In genomic region chr1:136661939-136662563, GRCm38 (mm10) we compare ENCODE assay signal across 10 mouse cellular contexts. TPM values are rescaled to one million over a fixed set of nuclear protein-coding genes. Genes with fewer than 3 reads are reported as not detected.
DNase-seq lines count a peak whose midpoint lies in the region; ATAC-seq lines count a peak whose summit lies in the region.
"Had no signal": no experiment of that assay in that cellular context is flagged by ENCODE, and none has a peak within 500 bp of the region (broad histone marks: within the 10 kb centered on the region; RNA-seq: fewer than 3 reads in every experiment).

No protein-coding gene starts in this region.

- peak overlapping the region; percentile 60 for H3K27ac ChIP-seq in embryonic facial prominence, embryonic 10.5 days (replicated peaks)
- peak overlapping the region; percentile 74 for H3K27ac ChIP-seq in limb, embryonic 12.5 days
- H3K27ac ChIP-seq in neural tube, embryonic 12.5 days, result no peak overlapping the region
- H3K27ac ChIP-seq: kidney, postnatal 0 days had no signal

- no peaks in the 10 kb centered on the region for H3K27me3 ChIP-seq in embryonic facial prominence, embryonic 10.5 days (replicated peaks; ENCODE audit: low read depth, poor library complexity, severe bottlenecking)
- no peaks in the 10 kb centered on the region for H3K27me3 ChIP-seq in limb, embryonic 12.5 days
- no peaks in the 10 kb centered on the region for H3K27me3 ChIP-seq in neural tube, embryonic 12.5 days (replicated peaks)

- H3K36me3 ChIP-seq in embryonic facial prominence, embryonic 10.5 days (replicated peaks), result no peaks in the 10 kb centered on the region
- H3K36me3 ChIP-seq in limb, embryonic 12.5 days, result no peaks in the 10 kb centered on the region
- H3K36me3 ChIP-seq in neural tube, embryonic 12.5 days, result no peaks in the 10 kb centered on the region
- H3K36me3 ChIP-seq: G1E had no signal

- no peak overlapping the region; the same call in 1 of the 2 replicates for H3K4me2 ChIP-seq in limb, embryonic 12.5 days
- peak overlapping the region; percentile 24 for H3K4me2 ChIP-seq in neural tube, embryonic 12.5 days (replicated peaks)

- no peak for ATAC-seq in limb, embryonic 12.5 days (ENCODE audit: insufficient number of reproducible peaks, insufficient read depth, low FRiP score, low TSS enrichment, low read depth)
- no peak for ATAC-seq in neural tube, embryonic 12.5 days (ENCODE audit: low FRiP score, low read depth)
- ATAC-seq in erythroblast, adult 5-6 weeks (replicated peaks; ENCODE audit: low FRiP score, poor library complexity, severe bottlenecking), result no peak

- H3K9ac ChIP-seq in limb, embryonic 12.5 days (replicated peaks), result no peak overlapping the region
- no peak overlapping the region for H3K9ac ChIP-seq in neural tube, embryonic 12.5 days

- intact Hi-C loops in left cerebral cortex, postnatal 10 days (cut with DNase I), result no loop called here

- H3K4me1 ChIP-seq in embryonic facial prominence, embryonic 10.5 days, result peaks cover 39% of the 10 kb centered on the region
- H3K4me1 ChIP-seq in limb, embryonic 12.5 days (replicated peaks), result peaks cover 21% of the 10 kb centered on the region
- H3K4me1 ChIP-seq in neural tube, embryonic 12.5 days, result peaks cover 10% of the 10 kb centered on the region

- DNase-seq in left cerebral cortex, adult 11 months (ENCODE audit: low spot score), result peak; percentile 41
- DNase-seq in left cerebral cortex, postnatal 10 days (ENCODE audit: extremely low spot score in 1 of 2, low spot score in 2 of 2), result no peak
- peak; percentile 19 for DNase-seq in embryonic facial prominence, embryonic 10.5 days (ENCODE audit: low spot score)
- DNase-seq in urinary bladder, adult 2 months (ENCODE audit: low spot score), result no peak
- no peak for DNase-seq in gastrocnemius, postnatal 4 days (ENCODE audit: low spot score in 2 of 2)

- 21% methylated on average over 10 of the region's 10 CpGs for WGBS in embryonic facial prominence, embryonic 10.5 days
- 44% methylated on average over 10 of the region's 10 CpGs for WGBS in limb, embryonic 12.5 days
- WGBS in neural tube, embryonic 12.5 days, result 28% methylated on average over 10 of the region's 10 CpGs

- no peak overlapping the region for H3K4me3 ChIP-seq in embryonic facial prominence, embryonic 10.5 days
- no peak overlapping the region for H3K4me3 ChIP-seq in limb, embryonic 12.5 days (replicated peaks)
- H3K4me3 ChIP-seq in neural tube, embryonic 12.5 days, result no peak overlapping the region

- no peaks in the 10 kb centered on the region for H3K9me3 ChIP-seq in embryonic facial prominence, embryonic 10.5 days
- H3K9me3 ChIP-seq in limb, embryonic 12.5 days, result no peaks in the 10 kb centered on the region
- H3K9me3 ChIP-seq in neural tube, embryonic 12.5 days, result no peaks in the 10 kb centered on the region
- H3K9me3 ChIP-seq: G1E had no signal

RNA-seq across cellular contexts. Expression of gene Zfp281, which starts 37.4 kb away (rescaled TPM):
- 10 to 100 TPM; 33.8 to 34.6 TPM for total RNA-seq in left cerebral cortex, postnatal 10 days (2021)
- 32.8 and 33.0 TPM in 2 replicates for polyA plus RNA-seq in embryonic facial prominence, embryonic 10.5 days (2016; fragmentation: Nextera tagmentation; extraction: Ambion mirVana)
- polyA plus RNA-seq in limb, embryonic 12.5 days (2016; fragmentation: Nextera tagmentation; extraction: Ambion mirVana), result 31.3 and 33.3 TPM in 2 replicates
- 33.8 and 35.2 TPM in 2 replicates for polyA plus RNA-seq in neural tube, embryonic 12.5 days (2016; fragmentation: Nextera tagmentation; extraction: Ambion mirVana)
- polyA plus RNA-seq in urinary bladder, adult 2 months (2012; rRNA removed), result 8.5 and 11.4 TPM in 2 replicates
- 10 to 100 TPM; 10.8 to 12.0 TPM for total RNA-seq in gastrocnemius, postnatal 4 days (2021)
- total RNA-seq in erythroblast, adult 5-6 weeks (2015; ENCODE audit: low replicate concordance), result 1.2 and 5.4 TPM in 2 replicates
- 4.5 and 5.8 TPM in 2 replicates for total RNA-seq in erythroblast, adult 5-6 weeks (2017; ENCODE audit: low replicate concordance)

Comparison
In these comparisons a context has a peak if more than half of its experiments do, and no peak if none do; other contexts are left out.
1. DNase-seq: peak in left cerebral cortex, adult 11 months (single experiment) and embryonic facial prominence, embryonic 10.5 days (single experiment); none in left cerebral cortex, postnatal 10 days (0 of 2), urinary bladder, adult 2 months (single experiment) and gastrocnemius, postnatal 4 days (0 of 2).